Mouse (Mus musculus) splenic B cell, adult 2 months (primary cell): Measurements from ENCODE around the gene Prr29.
A peak's percentile ranks its signal among the peaks of the same experiment; 100 is the strongest.
"Not testable (repeated sequence)": the region's sequence is repeated elsewhere in the genome, so short reads cannot be mapped to it uniquely, and the experiment has no call there.

Source experiments
- DNase-seq: peaks from one replicate; pipeline ENCODE4 v3.0.0-alpha.2; 2011; ENCODE audit warnings: low read depth, low spot score
- H3K27me3 ChIP-seq: 2 replicates; pipeline ENCODE4 v1.6.1; 2012; ENCODE audit warnings: mild to moderate bottlenecking, low read length, moderate library complexity, mixed read lengths; ENCODE audit not compliant: control insufficient read depth, poor library complexity, insufficient read depth, severe bottlenecking
- H3K36me3 ChIP-seq: 2 replicates; pipeline ENCODE4 v1.6.1; 2012; ENCODE audit warnings: mild to moderate bottlenecking, low read length, moderate library complexity, mixed read lengths; ENCODE audit not compliant: control insufficient read depth, poor library complexity, insufficient read depth, severe bottlenecking

The Prr29 gene

GRCm38 (mm10) chr11:106365366-106365765 is at the start of gene Prr29:
Prr29 (plus strand) TSS chr11:106365472.
- H3K36me3 ChIP-seq = no peaks in the 10 kb centered on the region
- H3K27me3 ChIP-seq = no peaks in the 10 kb centered on the region

GRCm38 (mm10) chr11:106316416-106316815 is 48.9 kb upstream of the Prr29 start:
- peaks cover 21% of the 10 kb centered on the region for H3K36me3 ChIP-seq
- DNase-seq = no peak
- no peaks in the 10 kb centered on the region for H3K27me3 ChIP-seq

More at GRCm38 (mm10) chr11:106365366-106365765, at the start of gene Prr29:
- DNase-seq = no peak

DNA sequence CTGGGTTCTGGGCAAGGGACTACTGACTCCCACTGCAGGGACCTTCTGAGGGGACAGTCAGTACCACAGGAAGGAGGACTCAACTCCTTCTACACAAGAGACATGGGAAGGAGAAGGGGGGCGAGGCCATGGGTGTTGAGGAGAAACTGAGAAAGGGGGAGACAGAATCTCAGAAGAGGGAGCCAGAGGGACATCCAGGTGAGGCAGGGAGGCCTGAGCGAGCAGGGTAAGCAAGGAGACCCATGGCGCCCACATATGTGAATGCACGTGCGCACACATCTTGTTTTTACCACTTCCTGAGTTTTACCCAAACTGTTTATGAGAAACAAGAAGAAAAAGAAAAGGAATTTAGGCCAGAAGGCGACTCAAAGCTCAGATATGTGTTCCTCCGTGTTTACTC is 47.5 kb upstream of the Prr29 start:
- peak; percentile 32 for DNase-seq
- H3K27me3 ChIP-seq = no peaks in the 10 kb centered on the region
- H3K36me3 ChIP-seq = peaks cover 9% of the 10 kb centered on the region

- Histone ChIP-seq H3K36me3 (peaks cover 3% of the 10 kb centered on the region; the same call in 1 of the 2 replicates), H3K27me3 (no peaks in the 10 kb centered on the region)
- DNase-seq = peak; percentile 48
These were observed 46.6 kb upstream of the Prr29 start for GRCm38 (mm10) chr11:106318406-106319366.

GRCm38 (mm10) chr11:106324858-106325257 is 40.4 kb upstream of the Prr29 start:
- DNase-seq = peak; percentile 86
- no peaks in the 10 kb centered on the region for H3K27me3 ChIP-seq
- peaks cover 3% of the 10 kb centered on the region; the same call in 1 of the 2 replicates for H3K36me3 ChIP-seq

- DNase-seq = peak; percentile 92
- Histone ChIP-seq H3K27me3 (no peaks in the 10 kb centered on the region), H3K36me3 (peaks cover 3% of the 10 kb centered on the region; the same call in 1 of the 2 replicates)
These were observed 39.6 kb upstream of the Prr29 start for GRCm38 (mm10) chr11:106325566-106326206.

DNA sequence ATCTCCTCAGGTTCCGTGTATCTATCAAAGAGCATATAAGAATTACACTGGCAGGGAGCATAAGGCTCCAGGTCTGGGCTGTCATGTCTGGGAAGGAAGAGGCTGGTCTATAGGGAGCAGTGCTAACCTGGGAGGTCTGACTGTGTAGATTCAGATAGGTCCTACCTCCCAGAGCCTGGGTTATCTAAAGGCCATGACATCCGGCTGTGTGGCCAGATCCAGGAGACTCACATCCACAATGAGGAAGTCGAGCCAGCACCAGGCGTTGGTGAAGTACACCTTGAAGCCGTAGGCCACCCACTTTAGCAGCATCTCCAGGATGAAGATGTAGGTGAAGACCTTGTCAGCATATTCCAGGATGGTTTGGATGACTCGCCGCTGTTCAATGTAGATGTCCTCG is 38.8 kb upstream of the Prr29 start:
- peaks cover 3% of the 10 kb centered on the region; the same call in 1 of the 2 replicates for H3K36me3 ChIP-seq
- no peaks in the 10 kb centered on the region for H3K27me3 ChIP-seq
- DNase-seq = no peak

DNA sequence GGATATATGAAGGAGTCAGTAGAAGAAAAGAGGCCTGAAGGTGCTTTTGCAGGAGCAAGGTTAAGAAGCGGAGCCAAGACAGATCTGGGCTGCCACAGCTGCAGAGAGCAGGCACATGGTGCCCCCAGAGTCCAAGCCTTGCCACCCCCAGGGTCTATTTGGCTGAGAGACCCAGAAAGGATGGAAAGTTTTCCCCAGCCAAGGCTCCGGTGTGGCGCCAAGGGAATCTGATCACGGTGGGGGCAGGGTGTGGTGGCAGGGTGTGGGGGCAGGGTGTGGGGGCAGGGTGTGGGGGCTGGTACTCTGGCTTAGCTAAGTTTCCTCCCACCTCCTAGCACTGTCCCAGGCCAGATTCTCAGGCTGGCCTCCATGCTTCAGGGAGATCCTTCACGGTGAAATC is 36.8 kb upstream of the Prr29 start:
- no peak for DNase-seq
- Histone ChIP-seq H3K27me3 (no peaks in the 10 kb centered on the region), H3K36me3 (no peaks in the 10 kb centered on the region)

DNA sequence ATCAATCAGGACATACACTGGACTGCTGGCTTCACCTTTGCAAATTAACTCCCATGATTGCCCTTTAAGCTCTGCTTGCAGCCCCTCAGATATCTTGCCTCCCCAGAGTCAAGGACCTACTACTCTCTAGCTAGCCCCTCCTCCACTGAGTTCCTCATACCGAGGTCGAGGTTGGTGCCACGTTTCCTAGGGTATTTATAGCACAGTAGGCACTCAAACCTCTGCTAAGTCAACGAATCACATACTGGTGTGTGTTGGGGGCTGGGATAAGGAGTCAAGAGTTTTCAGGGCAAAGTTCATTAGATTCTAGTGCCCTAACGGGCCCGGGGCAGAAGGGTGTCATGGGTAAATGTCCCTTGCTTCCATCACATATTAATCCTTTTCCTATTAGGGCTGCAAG is 36.1 kb upstream of the Prr29 start:
- H3K27me3 ChIP-seq = no peaks in the 10 kb centered on the region
- peak; percentile 35 for DNase-seq
- no peaks in the 10 kb centered on the region for H3K36me3 ChIP-seq

DNA sequence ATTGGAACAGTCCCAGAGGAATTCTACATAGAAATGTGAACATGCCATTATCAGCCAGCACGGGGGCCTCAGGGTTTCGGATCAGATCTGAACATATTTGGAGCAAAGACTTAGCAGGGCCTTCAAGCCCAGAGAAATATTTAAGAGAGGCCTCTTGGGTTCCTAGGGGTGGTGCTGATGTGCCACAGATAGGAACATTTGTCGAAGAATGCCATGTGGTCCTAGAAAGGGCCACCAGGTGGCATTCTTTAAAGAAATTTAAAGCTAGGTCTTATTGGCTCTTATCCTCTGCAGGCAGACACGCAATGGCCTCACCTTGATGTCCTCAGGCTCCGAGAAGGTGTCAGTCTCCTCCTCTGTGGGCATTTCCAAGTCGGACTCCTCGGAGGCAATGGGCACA is 35.6 kb upstream of the Prr29 start:
- DNase-seq = peak; percentile 90
- H3K27me3 ChIP-seq = no peaks in the 10 kb centered on the region
- H3K36me3 ChIP-seq = no peaks in the 10 kb centered on the region

DNA sequence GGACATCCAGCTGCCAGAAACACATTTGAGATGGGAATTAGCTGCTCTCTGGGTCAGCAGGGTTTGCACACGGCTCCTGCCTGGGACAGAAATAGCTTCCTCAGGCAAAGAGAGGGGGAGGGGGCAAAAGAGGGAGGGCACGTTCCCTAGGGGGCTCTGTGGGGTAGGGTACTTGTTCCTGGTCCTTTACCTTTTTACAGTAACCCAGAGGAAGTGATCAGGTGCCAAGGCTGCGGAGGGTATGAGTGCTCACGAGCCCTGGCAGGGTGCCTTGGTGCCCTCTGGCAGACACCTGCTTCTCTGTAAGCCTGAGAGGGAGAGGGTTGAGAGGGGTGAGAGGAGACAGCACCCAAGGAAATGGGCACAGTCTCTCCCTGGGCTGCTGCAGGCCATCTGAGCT is 32.8 kb upstream of the Prr29 start:
- Histone ChIP-seq H3K36me3 (no peaks in the 10 kb centered on the region), H3K27me3 (no peaks in the 10 kb centered on the region)
- DNase-seq = peak; percentile 41

GRCm38 (mm10) chr11:106334066-106334465 is 31.2 kb upstream of the Prr29 start:
- DNase-seq = peak; percentile 23
- Histone ChIP-seq H3K36me3 (no peaks in the 10 kb centered on the region), H3K27me3 (no peaks in the 10 kb centered on the region)

- H3K27me3 ChIP-seq = no peaks in the 10 kb centered on the region
- DNase-seq = no peak
- no peaks in the 10 kb centered on the region for H3K36me3 ChIP-seq
These were observed 27.2 kb upstream of the Prr29 start for GRCm38 (mm10) chr11:106338029-106338428.

- Histone ChIP-seq H3K27me3 (no peaks in the 10 kb centered on the region), H3K36me3 (no peaks in the 10 kb centered on the region)
- no peak for DNase-seq
These were observed 26.4 kb upstream of the Prr29 start for GRCm38 (mm10) chr11:106338870-106339269.

- not testable (repeated sequence) for H3K36me3 ChIP-seq, H3K27me3 ChIP-seq, DNase-seq
These were observed 25.9 kb upstream of the Prr29 start for GRCm38 (mm10) chr11:106339323-106339722.
